Mouse (Mus musculus) thymus, adult 2 months (tissue): ENCODE results near the gene Nudt8. TPM values are rescaled to one million over a fixed set of nuclear protein-coding genes. Genes with fewer than 3 reads are reported as not detected.

Source experiments
- DNase-seq: peaks from one replicate; pipeline ENCODE4 v3.0.0; 2021
- H3K27ac ChIP-seq: fragments of 200-500 bp; 2 replicates; pipeline ENCODE4 v1.5.1; 2012; ENCODE audit warnings: low read length, control low read depth; ENCODE audit not compliant: control insufficient read depth, insufficient read depth
- H3K27me3 ChIP-seq: fragments of 200-500 bp; 2 replicates; pipeline ENCODE4 v1.6.1; 2012; ENCODE audit warnings: mild to moderate bottlenecking, low read length, moderate library complexity, mixed read lengths; ENCODE audit not compliant: control insufficient read depth, insufficient read depth
- H3K36me3 ChIP-seq: fragments of 200-500 bp; 2 replicates; pipeline ENCODE4 v1.6.1; 2012; ENCODE audit warnings: mild to moderate bottlenecking, low read length, moderate library complexity; ENCODE audit not compliant: control insufficient read depth, insufficient read depth
- H3K4me1 ChIP-seq: fragments of 200-500 bp; replicated peaks from 2 replicates; pipeline ENCODE4 v1.6.1; 2012; ENCODE audit warnings: low read length; ENCODE audit not compliant: control insufficient read depth, insufficient read depth
- H3K4me3 ChIP-seq: fragments of 200-500 bp; 2 replicates; pipeline ENCODE4 v1.5.1; 2012; ENCODE audit warnings: mild to moderate bottlenecking, low read length, control low read depth, moderate library complexity; ENCODE audit not compliant: control insufficient read depth, insufficient read depth
- CTCF ChIP-seq: fragments of 200-500 bp; IDR thresholded peaks from 2 replicates; pipeline ENCODE4 v1.5.1; 2012; ENCODE audit warnings: mild to moderate bottlenecking, control low read depth, low read length, moderate library complexity, borderline replicate concordance; ENCODE audit not compliant: control insufficient read depth, poor library complexity, insufficient read depth; ENCODE audit errors: extremely low read depth
- POLR2A ChIP-seq: fragments of 200-500 bp; IDR thresholded peaks from 2 replicates; pipeline ENCODE4 v1.6.1; 2012; ENCODE audit warnings: mild to moderate bottlenecking, low read length, control low read depth, moderate library complexity; ENCODE audit not compliant: control insufficient read depth, poor library complexity, insufficient read depth; ENCODE audit errors: extremely low read depth
- WGBS: fragments of 180-500 bp; shearing (Covaris S2); methylation state at CpG from one replicate; pipeline ENCODE4 v1.1.7; 2018; 5-methylcytosine and 5-hydroxymethylcytosine counted together
- polyA plus RNA-seq: library from polyadenylated mRNA; depleted of rRNA; stranded (reverse); fragments of >200 nt; gene quantifications from 2 replicates; pipeline ENCODE4 v1.2.3, GENCODE M21; 2012

The Nudt8 gene
- polyA plus RNA-seq, 1 experiment, result 23.6 TPM

DNA sequence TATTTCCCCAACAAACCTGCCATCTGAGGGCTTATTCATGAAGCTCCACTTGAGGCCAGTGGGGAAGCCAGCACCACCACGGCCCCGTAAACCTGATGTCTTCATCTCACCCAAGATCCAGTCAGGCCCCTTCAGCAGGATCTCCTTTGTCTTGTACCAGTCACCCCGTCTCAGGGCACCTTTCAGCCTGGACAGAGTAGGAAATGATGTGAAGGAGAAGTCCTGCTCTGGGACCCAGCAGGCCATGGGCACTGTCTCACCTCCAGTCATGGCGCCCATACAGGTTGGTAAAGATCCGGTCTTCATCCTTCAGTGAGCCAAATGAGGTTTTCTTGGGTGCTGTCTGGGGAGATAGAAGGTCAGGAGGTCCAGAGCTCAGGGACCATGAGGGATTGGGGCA lies 10.7 kb downstream of the Nudt8 start:
- no peak overlapping the region for H3K4me3 ChIP-seq
- H3K27ac ChIP-seq, result no peak overlapping the region
- TF ChIP-seq POLR2A, result no peak
- TF ChIP-seq CTCF, result no peak
- peaks cover 7% of the 10 kb centered on the region for H3K4me1 ChIP-seq
- H3K27me3 ChIP-seq, result no peaks in the 10 kb centered on the region
- over 99% methylated on average over 5 of the region's 5 CpGs for WGBS
- DNase-seq, result no peak
- peaks cover 23% of the 10 kb centered on the region for H3K36me3 ChIP-seq

DNA sequence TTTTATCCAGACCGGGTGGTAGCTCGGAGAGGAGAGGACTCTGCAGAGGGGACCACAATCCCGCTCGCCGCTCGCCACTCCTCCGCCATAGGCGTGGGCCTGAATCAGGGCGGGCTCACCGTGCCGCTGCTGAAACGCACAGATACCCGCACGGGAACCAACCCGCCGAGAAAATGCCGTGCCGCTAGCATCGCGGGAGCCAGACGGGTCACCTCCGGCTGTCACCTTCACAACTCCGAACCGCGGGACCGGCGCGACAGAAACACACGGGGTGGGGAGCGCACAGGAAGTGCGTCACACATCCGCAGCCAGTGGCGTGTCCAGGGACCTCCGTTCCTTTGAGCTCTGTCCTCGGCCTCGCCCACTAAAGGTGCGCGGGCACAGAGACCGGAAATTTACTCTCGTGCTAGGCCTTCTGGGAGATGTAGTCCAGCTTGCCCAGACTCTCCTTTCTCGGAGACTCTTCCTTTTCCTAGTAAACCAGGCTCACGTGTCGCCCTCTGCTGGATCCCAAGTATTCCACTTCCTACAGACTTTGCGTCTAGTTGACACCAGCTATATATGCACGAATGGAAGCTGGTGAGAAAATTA lies 12.1 kb downstream of the Nudt8 start, which contains the start of gene Ndufv1:
Ndufv1 (minus strand) TSS at position 375 of the 591 bp plus-strand sequence.
- peak within 1 kb of the TSS; percentile 60 for H3K4me3 ChIP-seq
- H3K36me3 ChIP-seq, result peaks cover 12% of the 10 kb centered on the region
- no peak within 1 kb of the TSS for H3K27ac ChIP-seq
- WGBS, result under 1% methylated on average over 45 of the region's 45 CpGs
- TF ChIP-seq POLR2A (peak; percentile 73), CTCF (peak; percentile 44; the same call in 1 of the 2 replicates)
- peak; percentile 94 for DNase-seq
- peaks cover 7% of the 10 kb centered on the region for H3K4me1 ChIP-seq
- no peaks in the 10 kb centered on the region for H3K27me3 ChIP-seq

DNA sequence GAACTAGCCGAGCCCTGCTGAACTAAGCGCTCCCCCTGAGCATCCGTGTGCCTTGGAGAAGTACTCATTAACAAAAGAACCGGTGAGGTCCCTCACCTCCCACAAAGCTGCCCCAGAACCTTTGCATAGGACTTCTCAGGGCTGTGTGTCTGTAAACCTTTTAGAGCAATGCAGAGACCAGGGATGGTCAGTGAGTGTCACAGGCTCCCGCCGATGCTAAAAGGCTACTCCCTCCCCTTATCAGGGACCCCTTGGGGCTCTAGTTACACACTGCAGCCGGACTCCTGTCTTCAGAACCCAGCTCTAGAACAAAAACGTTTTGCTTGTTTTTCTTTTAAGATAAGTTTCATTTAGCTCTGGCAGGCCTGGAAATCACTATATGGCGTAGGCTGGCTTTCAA lies 12.7 kb downstream of the Nudt8 start:
- Histone ChIP-seq H3K27ac (no peak overlapping the region), H3K36me3 (peaks cover 7% of the 10 kb centered on the region), H3K4me3 (peak overlapping the region; percentile 60), H3K27me3 (no peaks in the 10 kb centered on the region), H3K4me1 (peaks cover 7% of the 10 kb centered on the region)
- WGBS, result 32% methylated on average over 9 of the region's 9 CpGs
- TF ChIP-seq POLR2A (no peak), CTCF (no peak)
- DNase-seq, result no peak

DNA sequence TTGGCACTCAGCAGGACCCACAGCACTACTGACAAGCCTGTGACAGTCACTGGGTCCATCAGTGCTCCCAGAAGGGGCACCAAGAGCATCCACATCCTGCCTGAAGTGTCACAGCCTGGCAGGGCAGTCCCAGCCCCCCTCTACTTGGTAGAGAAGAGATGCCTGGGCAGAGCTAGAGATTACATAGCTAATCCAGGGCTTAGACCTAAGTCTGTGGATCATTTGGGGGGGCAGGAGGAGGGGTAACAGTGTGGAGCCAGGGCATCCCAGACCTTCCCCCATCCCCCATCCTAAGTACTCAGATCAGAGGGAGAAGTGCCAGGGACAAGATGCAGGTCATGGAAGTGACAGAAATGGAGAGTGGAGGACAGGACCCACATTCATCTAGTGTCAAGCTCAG lies 14.4 kb downstream of the Nudt8 start:
- no peak overlapping the region for H3K4me3 ChIP-seq
- H3K36me3 ChIP-seq, result no peaks in the 10 kb centered on the region; the same call in 1 of the 2 replicates
- H3K27ac ChIP-seq, result no peak overlapping the region
- DNase-seq, result no peak
- peaks cover 10% of the 10 kb centered on the region for H3K4me1 ChIP-seq
- no peak for TF ChIP-seq CTCF
- no peaks in the 10 kb centered on the region for H3K27me3 ChIP-seq

DNA sequence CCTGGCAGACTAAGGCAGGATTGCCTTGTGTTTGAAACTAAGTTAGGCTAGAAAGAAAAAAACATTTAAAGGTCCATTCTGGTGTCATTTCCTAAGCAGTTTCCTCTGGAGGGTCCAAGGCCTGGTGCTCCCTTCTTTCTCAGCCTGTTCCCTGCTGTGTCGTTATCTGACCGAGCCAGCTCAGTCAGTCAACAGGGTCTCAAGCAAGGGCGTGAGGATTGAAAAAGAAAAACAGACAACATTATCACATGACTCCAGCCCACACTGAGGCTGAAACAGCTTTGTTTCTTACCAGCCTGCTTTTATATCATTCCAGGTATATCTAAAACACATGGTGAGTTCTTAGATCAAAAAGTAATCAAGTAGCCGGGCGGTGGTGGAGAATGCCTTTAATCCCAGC lies 15.3 kb downstream of the Nudt8 start:
- WGBS, result 97% methylated on average over 5 of the region's 5 CpGs
- TF ChIP-seq CTCF, result no peak
- no peak for TF ChIP-seq POLR2A

DNA sequence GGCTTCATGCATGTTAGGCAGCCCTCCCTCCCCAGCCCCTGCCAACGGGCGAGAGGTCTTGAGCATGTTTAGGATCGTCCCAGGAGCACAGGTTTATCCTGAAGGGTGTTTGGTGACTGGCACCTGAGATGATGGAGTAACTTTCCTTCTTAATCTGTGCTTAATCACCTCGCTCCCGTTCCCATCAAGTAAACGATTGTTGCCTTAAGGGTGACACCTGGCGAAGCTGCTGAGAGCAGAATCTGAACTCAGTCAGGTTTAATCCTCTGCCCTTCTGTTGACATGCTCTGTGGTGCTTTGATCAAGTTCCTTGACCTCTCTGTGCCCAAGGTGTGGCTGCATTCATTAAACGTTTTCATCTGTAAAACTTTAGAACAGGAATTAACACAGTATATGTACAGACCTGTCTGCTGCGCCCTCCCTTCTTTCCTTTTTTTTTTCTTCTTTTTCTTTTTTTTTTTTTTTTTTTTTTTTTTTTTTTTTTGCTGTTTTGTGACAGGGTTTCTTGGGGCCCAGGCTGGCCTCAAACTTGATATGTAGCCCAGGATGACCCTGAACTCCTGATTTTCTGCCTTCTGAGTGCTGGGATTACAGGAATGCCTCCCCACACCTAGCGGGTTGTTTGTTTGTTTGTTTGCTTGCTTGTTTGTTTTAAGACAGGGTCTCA lies 17.7 kb downstream of the Nudt8 start:
- 89% methylated on average over 10 of the region's 10 CpGs for WGBS
- Histone ChIP-seq H3K4me3 (no peak overlapping the region), H3K27me3 (no peaks in the 10 kb centered on the region), H3K36me3 (no peaks in the 10 kb centered on the region), H3K4me1 (peaks cover 4% of the 10 kb centered on the region), H3K27ac (no peak overlapping the region)
- no peak for TF ChIP-seq POLR2A
- TF ChIP-seq CTCF, result no peak
- no peak for DNase-seq

More for the DNA sequence above, 15.3 kb downstream of the Nudt8 start:
- H3K36me3 ChIP-seq, result no peaks in the 10 kb centered on the region
- no peak for DNase-seq
- H3K4me1 ChIP-seq, result peaks cover 10% of the 10 kb centered on the region
- H3K27me3 ChIP-seq, result no peaks in the 10 kb centered on the region
- H3K4me3 ChIP-seq, result no peak overlapping the region
- H3K27ac ChIP-seq, result no peak overlapping the region
